Mouse (Mus musculus) kidney, adult 8-10 months (tissue): ENCODE data around the gene Agbl2.
"Not testable (repeated sequence)": the region's sequence is repeated elsewhere in the genome, so short reads cannot be mapped to it uniquely, and the experiment has no call there.

ENCODE experiments used
- DNase-seq, 2 experiments: peaks; one replicate each; pipeline ENCODE4 v3.0.0; 2022

Agbl2 gene

DNA sequence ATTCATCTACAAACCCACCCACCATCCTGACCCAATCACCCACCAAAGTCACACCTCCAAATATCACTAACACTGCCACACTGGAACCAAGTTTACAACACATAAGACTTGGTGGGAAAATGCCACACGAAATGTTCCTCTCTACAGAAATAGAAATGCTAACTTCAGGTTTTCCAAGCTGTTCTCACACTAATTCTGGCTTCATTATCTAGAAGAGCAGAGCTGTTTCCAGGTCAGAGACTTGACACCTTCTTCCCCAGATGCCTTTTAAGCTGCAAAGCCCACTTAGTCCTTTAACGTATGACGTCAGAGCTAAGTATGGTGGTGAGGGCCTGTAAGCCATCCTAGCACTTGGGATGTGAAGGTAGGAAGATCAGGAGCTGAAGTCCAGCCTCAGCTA lies 36.2 kb downstream of the Agbl2 start:
- DNase-seq: no peak

DNA sequence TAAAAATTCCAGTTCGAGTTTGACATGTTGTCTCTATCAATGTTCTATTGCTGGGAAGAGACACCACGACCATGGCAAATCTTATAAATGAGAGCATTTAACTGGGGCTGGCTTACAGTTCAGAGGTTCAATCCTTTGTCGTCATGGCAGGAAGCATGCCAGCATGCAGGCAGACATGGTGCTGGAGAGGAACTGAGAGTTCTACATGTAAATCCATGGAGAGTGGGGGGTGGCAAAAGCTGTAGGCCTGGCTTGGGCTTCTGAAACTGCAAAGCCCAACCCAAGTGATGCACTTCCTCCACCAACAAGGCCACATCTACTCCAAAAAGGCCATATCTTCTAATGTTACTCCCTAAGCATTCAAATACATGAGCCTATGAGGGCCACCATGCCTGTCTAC lies 38.4 kb downstream of the Agbl2 start:
- no peak for DNase-seq

GRCm38 (mm10) chr2:90822978-90823377 lies 40.5 kb downstream of the Agbl2 start:
- DNase-seq: no peak

GRCm38 (mm10) chr2:90823781-90824180 lies 41.3 kb downstream of the Agbl2 start:
- no peak for DNase-seq

DNA sequence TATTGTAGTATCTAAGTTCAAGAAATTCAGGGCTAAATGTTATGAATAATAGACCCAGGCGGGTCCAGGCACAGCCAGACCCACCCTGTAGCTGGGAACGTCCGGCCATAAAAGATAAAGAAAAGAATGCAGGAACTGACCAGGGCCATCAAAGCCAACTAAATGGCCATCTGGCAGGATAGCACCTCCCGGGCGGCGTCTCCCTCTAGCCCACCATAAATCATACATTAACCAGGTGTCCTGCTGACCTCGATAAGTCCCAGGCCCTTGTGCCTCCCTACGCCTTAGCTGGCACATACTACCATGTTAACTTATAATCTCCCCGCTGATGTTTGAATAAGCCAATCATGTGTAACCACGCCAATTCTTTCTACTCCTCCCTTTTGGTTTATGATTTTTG lies 42.0 kb downstream of the Agbl2 start:
- DNase-seq: not testable (repeated sequence)

GRCm38 (mm10) chr2:90825515-90826172 lies 43.1 kb downstream of the Agbl2 start:
- no peak for DNase-seq

- DNase-seq: no peak
Measured at GRCm38 (mm10) chr2:90828739-90829138, 46.2 kb downstream of the Agbl2 start.

DNA sequence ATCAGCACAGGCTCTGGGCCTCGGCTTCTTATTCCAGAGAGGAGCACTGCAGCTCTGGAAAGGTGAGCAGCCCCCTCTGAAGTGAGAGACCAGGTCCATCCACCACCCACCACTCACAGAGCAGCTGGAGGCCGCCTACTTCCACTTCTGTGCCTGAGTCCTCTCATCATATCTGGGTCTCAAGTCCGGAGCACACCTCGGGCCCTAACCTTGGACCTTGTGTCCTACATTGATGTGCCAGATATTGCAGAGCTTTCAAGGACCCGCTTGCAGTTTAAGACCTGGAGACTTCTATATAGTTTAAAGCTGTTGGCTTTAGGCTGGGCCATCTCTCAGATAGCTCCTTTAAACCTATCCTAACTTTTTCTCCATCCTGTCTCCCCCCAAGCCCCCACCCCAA lies 51.0 kb downstream of the Agbl2 start:
- DNase-seq: no peak

DNA sequence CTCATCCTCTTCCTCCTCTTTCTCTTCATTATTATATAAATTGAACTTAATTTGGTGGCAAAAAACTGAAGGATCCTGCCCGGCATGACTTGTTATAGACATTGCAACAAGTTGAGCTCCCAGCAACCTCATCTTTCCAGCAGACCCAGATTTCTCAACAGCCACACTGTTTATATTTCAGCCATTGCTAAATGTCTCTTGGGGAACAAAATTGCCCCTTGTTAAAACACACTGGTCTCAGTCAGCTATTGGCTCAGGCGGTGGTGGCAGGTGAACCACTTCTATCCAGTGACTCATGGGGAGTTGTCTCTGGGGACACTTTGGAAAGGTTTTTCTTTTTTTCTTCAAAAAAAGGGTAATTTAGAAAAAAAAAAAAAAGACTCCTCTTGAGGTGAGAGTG lies 56.1 kb downstream of the Agbl2 start:
- no peak for DNase-seq

DNA sequence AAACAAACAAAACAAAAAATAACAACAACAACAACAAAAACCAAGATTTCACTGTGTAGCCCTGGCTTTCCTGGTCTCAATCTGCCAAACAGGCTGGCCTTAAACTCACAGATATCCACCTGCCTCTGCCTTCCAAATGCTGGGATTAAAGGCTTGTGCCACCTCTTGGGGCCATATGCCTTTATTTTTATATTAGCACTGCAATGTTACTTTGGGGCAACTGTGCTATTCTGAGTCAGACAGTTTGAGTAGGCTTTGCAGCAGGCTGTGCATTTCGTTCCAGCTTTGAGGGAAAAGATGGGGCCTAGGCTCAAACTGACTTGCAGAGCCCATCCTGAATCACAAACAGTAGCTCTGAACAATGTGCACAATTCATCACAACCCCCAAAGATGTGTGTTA lies 61.1 kb downstream of the Agbl2 start:
- DNase-seq: no peak

DNA sequence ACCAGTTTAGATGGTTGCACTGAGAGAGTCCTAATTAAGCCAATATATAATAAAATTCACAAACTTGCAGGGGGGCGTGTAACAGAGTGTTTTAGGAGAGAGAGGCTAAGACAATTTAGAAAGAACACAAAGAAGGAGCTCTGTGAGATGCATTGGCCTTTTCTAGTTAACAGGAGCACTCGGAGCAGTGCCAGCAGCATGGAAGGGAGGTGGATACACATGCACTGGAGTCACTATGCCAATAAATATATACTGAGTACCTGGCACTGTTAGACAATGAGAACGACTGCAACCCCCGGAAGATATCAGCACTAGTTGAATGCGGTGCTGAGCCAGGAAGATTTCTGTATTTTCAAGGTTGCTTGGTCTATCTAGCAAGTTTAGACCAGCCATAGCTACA lies 61.7 kb downstream of the Agbl2 start:
- no peak for DNase-seq

DNA sequence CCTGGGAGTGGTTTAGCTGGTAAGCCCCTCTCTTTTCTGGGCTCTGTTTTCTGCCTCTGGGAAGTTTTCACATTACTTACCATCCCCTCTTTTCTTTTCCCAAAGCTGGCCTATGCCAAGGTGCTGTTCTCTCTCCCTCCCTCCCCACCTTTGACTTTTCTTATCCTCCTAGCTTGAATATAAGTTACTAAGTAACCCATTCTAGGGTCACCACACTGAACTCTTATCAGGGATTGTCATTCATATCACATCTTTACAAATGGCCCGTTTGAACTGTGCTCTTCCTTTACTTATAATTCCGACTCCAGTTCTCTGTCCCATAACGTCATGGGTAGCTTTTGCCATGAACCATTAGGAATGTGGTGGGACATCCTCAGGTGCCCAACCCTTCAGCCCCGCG lies 62.7 kb downstream of the Agbl2 start:
- no peak for DNase-seq

- DNase-seq: peak; percentile 40 to 52
Measured at GRCm38 (mm10) chr2:90846171-90846570, 63.6 kb downstream of the Agbl2 start.

- DNase-seq: no peak
Measured at GRCm38 (mm10) chr2:90846597-90846954, 64.0 kb downstream of the Agbl2 start.

DNA sequence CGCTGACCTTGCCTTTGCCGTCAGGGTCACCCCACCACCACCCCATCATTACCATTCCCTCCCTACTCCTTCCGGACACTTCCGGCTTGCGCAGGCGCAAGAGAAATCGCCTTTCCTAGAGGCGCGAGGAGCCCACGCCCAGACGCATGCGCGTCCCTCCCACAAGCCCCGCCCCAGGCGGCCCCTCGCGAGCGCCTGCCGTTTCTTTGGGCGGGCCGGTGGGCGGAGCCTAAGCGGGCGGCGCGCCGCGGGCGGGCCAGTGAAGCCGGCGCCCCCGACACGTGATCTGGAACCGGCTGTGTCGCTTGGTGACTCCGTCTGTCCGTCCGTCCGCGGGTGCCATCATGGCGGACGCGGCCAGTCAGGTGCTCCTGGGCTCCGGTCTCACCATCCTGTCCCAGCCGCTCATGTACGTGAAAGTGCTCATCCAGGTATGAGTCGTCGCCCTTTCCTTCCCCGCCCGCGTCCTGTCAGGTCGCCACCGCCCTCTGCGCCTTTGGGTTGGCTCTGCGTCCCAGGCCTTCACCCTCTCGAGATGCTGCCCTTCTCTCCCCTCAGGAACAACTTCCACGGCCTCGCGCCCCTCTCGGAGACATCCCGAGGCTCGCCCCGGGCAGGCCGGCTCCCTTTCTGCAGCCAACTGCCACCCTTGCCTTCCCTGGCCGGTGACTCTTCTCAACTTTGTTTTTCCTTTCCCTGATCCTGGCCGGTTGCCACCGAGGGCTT lies 64.6 kb downstream of the Agbl2 start, which contains the start of gene Mtch2:
TSS of gene Mtch2 (plus strand) at position 201 of the 726 bp plus-strand sequence.
- DNase-seq: peak; percentile 98

DNA sequence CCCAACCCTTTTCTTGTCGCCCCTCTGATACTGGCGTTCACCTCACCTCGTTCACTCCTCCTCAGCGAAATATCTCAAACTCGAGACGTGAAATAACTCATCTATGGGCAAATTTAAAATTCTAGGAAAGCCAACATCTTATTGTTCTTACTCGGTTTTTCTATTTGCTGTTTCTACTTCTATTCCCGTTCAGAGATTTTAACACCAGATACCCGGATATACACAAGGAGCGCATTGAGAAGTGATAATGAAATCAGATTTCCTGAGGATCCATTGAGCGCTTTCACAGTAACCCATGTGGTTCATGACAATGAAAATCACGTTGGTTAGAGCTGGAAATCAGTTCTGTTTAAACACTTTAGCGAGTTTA lies 65.1 kb downstream of the Agbl2 start:
- no peak for DNase-seq

- DNase-seq: no peak
Measured at GRCm38 (mm10) chr2:90848331-90848730, 65.8 kb downstream of the Agbl2 start.

DNA sequence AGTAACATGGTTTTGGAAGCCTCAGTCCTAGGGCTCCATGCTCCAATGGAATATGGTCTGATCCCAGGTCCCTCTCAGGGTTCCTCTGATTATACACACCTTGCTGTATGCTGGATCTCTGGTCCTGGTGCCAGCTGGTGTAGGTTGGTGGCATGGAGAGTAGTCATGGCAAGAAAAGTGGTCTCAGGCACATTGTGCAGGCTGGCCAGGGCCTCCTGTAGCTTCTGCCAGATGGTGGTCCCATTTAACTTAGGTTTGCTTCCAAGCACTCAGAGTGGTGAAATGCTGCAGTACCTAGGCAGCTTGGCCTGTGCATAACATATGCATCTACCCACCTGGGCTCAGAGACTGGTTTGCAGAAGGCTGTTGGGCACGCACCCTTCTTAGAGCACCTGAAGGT lies 67.9 kb downstream of the Agbl2 start:
- no peak for DNase-seq

DNA sequence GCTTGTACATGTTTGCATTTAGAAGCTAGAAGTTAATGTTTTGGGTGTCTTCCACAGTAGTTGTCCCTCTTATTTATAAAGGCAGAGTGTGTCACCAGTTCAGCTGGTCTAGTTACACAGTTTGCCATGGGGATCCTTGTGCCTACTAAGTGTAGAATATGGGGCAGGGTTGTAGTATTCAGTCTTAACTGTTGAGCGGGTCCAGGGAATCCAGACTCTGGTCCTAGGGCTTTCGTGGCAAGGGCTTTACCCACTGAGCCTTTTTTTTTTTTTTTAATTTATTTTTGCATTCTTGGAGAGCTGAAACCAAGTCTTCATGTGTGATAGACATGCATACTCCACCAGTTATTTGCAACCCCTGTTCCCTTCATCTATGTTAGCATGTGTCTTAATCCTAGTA lies 79.0 kb downstream of the Agbl2 start:
- no peak for DNase-seq

- no peak for DNase-seq
Measured at GRCm38 (mm10) chr2:90864184-90864583, 81.7 kb downstream of the Agbl2 start.

DNA sequence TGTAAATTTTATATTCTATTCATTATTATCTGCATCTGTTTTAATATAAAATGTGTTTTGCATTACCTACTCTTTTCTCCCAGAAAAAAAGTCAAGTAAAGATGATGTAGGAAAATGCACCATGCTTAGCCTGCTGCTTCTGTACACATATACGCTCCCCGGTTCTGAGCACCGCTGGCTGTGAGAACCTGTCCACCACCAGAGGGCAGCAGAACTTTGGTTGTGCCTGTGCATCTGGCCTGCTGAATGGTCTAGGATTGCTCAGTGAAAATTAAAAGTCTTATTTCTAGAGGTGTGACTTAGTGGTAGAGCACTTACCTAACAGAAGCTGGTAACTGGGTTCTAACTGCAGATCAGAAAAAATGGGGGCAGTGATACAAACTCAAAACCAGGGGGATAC lies 84.0 kb downstream of the Agbl2 start:
- peak; percentile 67 to 82 for DNase-seq

DNA sequence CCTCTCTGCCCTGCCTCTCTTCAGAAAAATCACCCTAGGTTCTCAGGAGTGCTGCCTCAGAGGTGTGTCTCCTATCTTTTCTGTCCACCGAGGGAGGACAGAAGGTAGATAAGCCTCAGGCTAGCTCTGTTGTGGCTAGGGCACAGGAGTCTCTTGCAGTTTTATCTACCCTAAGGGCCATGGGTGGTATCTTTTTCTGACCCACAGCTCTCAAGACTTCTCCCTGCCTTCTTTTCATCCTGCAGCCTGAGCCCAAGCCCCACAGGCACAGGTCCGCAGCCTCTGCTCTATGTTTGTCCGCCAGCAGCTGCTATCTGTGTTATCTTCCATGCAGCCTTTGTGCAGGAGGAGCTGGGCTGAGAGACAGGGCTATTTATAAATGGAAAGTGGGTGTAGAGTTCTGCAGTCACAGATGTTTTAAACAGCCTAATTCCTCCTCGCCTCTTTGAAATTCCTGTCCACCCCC lies 87.6 kb downstream of the Agbl2 start:
- no peak for DNase-seq

DNA sequence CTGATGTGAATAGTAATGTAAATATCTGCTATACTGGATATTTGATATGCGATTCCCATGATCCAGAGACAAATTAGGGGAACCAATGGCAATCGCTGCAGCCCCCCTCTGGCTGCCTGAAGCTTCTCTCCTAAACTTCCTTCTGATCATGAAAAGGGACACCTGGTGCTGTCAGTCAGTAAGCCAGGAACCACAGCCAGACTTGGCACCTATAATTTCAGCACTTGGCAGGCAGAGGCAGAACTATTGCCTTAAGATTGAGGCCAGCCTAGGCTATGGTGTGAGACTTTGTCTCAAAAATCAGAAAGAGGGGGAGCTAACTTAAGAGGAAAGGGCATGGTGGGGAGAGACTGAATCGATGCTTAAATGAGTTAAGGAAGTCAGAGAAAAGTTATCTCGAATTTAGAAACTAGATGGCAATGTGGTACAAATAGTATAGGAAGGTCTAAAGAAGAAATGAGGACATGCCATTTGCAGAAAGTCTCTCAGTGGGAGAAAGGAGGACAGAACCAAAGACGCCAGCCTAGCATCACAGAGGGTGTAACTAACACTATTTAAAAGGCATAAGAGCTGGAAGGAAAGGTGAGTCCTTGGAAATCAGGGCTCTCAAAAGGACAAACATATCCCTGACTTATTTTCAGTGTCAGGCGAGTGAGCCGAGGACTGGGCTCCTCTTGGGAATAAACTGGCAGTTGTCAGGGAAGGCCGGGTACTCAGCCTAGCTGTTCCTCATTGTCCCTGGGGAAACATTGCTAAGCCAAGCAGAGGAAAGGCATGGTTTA lies 88.8 kb downstream of the Agbl2 start:
- DNase-seq: no peak

GRCm38 (mm10) chr2:90874025-90874424 lies 91.5 kb downstream of the Agbl2 start:
- no peak for DNase-seq
